Mouse (Mus musculus) adrenal gland, adult 18-20 months (tissue): ENCODE results near the gene Fibp. TPM values are rescaled to one million over a fixed set of nuclear protein-coding genes. Genes with fewer than 3 reads are reported as not detected.

Experiments used
- DNase-seq, 2 experiments: peaks; one replicate each; pipeline ENCODE4 v3.0.0; 2021 to 2022; ENCODE audit warnings: low spot score in 2 of 2
- total RNA-seq, 2 experiments: library from RNA; stranded (reverse); gene quantifications; 1 replicate in 1 of 2; 2 replicates in 1 of 2; pipeline ENCODE4 v1.2.3; 2021

The Fibp gene
- total RNA-seq, 2 experiments from 2014 or later = 75.0 to 82.0 TPM

- DNase-seq = no peak
Measured at GRCm38 (mm10) chr19:5430408-5430807, 30.0 kb upstream of the Fibp start.

DNA sequence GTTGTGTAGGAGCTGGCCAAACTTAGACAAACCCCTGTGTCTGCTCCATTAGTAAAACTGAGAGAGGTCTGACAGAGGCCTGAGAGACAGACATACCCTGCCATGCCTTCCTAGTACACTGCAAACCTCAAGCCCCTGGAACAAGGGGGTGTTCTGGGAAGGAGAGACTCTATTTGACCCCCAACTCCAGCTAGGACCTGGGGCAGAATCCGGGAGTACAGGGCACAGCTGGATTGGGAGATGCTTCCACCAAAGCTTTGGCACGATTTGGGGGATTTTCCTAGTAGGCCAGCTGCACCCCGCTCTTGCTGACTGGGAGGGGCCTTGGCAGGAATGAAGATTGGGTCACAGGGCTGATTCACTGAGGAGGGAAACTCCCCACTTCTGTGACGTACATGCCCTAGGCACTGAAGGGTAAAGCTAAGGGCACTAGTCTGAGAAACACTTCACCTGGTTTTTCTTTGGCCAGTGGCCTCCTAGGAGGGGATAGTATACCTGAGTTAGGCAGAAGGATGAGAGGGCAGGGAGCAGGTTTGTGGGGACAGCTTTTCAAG is 28.4 kb upstream of the Fibp start:
- no peak for DNase-seq

GRCm38 (mm10) chr19:5432992-5433852 is 27.2 kb upstream of the Fibp start:
- DNase-seq = no peak

- DNase-seq = no peak
Measured at GRCm38 (mm10) chr19:5433951-5434350, 26.5 kb upstream of the Fibp start.

- DNase-seq = no peak
Measured at GRCm38 (mm10) chr19:5444371-5444908, 16.0 kb upstream of the Fibp start.

- no peak for DNase-seq
Measured at GRCm38 (mm10) chr19:5444954-5445353, 15.5 kb upstream of the Fibp start.

GRCm38 (mm10) chr19:5445747-5446146 is 14.7 kb upstream of the Fibp start:
- no peak for DNase-seq

GRCm38 (mm10) chr19:5447515-5448353 is 12.7 kb upstream of the Fibp start, which contains the start of gene Fosl1:
Gene Fosl1, plus strand, starts transcription at chr19:5447547.
- DNase-seq = peak; percentile 66 to 78

GRCm38 (mm10) chr19:5448354-5449150 is 11.9 kb upstream of the Fibp start:
- peak; percentile 40 to 49 for DNase-seq

GRCm38 (mm10) chr19:5449673-5450072 is 10.7 kb upstream of the Fibp start:
- no peak for DNase-seq

DNA sequence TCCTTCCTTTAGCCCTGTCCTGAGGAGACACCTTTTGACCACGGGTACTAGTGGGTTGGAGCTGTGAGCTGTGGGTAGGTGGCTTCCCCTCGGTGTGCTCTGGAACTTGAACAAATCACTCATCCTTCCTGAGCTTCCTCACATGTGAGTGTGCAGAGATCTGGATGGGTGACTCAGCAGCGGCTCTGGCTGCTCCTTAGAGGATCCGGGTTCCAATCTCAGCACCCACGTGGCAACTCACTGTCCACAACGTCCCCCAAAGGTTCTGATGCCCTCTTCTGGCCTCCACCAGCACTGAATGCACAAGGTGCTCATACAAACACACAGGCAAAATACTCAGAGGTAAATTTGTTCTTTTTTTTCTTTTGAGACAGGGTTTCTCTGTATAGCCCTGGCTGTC is 8.6 kb upstream of the Fibp start:
- no peak for DNase-seq

GRCm38 (mm10) chr19:5455037-5455436 is 5.4 kb upstream of the Fibp start:
- DNase-seq = no peak

DNA sequence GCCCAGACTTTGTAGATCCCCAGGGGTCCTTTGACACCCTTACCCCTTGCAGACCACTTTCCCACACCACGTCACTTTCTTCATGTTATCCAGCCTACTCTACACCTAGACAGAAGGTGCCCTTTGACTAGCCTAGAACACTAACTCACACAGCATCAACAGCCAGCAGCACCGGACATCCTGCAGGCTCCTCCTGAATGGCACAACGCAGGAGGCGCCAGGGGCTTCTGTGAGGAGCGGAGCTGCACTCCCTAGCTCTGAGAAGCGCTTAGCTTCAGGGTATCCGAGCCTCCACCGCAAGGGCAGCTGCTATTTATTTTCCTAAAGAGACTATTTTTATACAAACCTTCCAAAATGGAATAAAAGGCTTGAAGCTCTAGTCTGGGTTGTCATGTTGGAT is 4.8 kb upstream of the Fibp start:
- DNase-seq = no peak

- no peak for DNase-seq
Measured at GRCm38 (mm10) chr19:5456241-5456921, 4.0 kb upstream of the Fibp start.

- DNase-seq = peak; percentile 93 to 94
Measured at GRCm38 (mm10) chr19:5456922-5457745, 3.3 kb upstream of the Fibp start.

DNA sequence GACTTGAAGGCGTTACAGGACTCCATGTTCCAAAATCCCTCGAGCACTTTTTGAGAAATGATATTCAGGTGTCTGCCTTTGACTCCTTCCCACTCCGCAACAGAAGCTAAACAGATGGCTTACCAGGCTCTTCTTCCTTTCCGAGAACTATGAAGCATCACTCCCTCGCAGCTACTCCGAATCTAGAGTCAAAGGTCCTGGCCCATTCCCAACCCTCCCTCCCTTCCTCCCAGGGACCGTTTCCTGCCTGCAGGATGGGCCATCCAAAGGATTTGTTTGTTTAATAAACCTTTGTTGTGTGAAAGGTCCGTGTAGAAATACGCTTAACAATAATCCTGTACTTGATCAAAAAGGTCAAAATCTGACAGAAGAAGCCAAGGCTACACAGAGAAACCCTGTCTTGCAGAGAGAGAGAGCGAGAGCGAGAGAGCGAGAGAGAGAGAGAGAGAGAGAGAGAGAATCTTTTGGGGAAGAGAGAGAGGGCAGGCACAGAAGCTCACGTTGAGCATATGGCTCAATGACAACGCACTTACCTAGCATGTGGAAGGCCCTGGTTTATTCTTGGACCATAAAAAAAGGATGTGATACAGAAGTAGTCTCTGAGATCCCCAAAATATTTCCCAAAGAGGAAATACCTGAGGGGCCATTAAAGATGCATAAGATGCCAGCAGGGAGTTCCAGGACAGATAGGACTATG is 2.5 kb upstream of the Fibp start, which contains the start of gene Ccdc85b:
TSS of gene Ccdc85b (minus strand) at position 149 of the 697 bp plus-strand sequence.
- DNase-seq = no peak

DNA sequence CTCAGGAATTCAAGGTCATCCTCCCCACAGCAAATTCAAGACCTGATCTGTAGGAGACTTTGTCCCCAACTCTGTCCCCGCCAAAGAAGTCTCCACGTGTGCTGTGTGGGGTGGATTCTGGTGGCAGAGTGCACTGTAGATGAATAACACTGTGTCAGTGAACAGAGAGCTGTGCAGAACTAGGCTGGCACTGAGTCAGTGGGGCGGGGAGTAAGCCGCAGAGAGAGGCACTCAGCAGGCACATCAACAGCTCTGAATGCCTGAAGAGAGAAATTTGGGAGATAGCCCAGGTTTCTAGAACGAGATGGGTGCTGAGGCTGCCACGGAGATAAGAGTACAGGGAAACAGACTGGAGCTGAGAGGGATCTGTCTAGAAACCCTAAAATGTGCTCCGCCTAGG is 1.4 kb upstream of the Fibp start:
- no peak for DNase-seq

DNA sequence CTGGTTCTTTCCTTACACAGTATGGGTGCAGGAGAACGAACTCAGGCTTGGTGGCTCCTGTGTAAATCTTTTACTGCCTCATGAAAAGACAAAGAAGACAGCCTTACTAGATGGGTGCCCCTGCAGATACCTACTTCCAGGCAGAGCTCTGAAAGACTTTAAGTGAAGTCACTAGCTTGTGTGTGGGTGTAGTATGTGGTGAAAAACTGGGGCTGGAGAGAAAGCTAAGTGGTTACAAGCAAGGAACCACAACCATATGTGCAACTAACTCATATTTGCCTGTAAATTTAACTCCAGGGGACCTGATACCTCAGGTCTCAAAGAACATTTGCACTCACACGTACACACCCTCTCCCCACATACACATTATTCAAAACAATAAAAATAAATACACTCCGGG is 519 bp upstream of the Fibp start:
- no peak for DNase-seq
